Mouse (Mus musculus) neural tube, embryonic 10.5 days (tissue): ENCODE data around the gene Grb7.

ENCODE experiments used
- DNase-seq: peaks from one replicate; pipeline ENCODE4 v3.0.0-alpha.2; 2017; ENCODE audit warnings: low spot score; ENCODE audit errors: extremely low spot score

Grb7 gene

DNA sequence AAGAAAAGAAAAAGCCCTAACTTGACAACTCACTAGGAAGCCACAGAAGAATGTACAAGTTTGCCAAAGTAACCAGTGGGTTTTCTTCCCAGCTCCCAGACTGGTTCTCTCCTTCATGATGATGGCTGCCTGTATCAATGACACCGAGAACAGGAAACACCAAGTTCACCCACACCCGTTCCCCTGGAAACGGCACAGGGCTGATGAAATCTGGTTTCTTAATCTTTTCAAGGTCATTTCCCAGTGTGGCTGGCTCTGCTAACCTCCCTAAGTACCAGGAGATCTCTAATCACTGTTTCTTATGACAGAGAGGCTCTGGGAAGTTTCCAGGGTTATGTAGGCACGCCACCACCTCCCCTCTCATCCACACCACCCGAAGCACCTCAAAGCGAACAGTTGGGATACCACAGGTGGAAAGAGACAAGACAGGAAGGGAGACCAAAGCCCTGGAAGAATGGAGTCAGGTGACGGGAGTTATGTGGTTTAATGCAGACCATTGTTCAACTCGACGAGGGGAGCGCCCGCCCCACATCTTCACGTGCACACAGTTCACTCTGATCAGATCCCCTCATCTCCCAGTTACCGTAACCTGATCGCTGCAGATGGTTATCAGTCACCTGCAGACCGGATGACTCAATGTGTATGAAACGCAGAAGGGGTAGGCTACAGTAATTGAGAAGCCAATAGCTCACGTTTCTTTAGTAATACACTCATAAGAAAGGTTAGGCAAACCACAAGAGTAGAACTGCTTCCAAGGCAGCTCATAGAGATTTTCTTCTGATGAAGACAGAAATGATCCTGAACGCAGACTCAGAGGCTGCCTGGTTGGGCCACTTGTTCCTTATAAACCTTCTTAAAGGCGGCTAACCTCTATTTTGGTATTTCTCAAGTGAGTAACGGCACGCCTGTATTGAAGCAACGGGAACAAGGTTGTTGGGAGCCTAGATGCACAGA is 23.8 kb downstream of the Grb7 start:
- no peak for DNase-seq

DNA sequence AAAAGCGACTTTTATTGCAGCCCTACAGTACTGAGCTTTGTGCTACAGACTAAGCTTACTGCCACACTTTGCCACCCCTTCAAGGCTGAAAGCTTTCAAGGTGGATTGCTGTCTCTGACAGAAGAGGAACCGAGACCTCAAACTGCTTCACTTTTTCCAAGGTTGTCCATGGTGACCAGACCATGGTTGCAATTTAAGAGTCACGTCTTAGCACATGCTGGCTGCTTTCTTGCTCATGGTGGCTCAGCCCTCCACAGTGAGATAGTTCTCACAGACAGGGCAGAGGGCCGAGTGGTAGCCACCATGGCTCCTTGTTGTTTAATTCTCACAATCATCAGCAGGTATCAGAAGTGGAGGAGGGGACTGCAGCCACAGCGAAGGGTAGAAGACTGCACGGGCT is 24.6 kb downstream of the Grb7 start:
- DNase-seq: no peak

DNA sequence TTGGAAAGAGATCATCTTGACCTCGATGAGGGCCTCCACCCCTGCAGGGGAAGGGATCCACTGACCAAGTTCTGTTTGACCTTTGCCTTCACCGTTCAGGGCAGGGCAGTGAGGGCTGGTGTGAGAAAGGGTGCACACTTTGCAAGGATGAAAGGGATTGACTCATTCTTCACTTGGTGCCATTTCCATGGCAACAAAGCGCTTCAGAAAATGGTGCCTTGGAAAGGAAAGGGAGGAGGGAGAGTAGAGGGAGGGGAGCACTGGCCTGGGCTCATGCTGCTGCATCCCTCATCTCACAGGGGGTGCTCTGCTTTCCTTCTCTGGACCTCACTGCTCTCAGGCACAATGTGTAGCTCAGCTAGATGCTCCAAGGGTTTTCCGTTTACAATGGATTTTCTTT is 26.5 kb downstream of the Grb7 start:
- no peak for DNase-seq

- DNase-seq: no peak
Measured at GRCm38 (mm10) chr11:98473916-98474479, 27.8 kb downstream of the Grb7 start.

DNA sequence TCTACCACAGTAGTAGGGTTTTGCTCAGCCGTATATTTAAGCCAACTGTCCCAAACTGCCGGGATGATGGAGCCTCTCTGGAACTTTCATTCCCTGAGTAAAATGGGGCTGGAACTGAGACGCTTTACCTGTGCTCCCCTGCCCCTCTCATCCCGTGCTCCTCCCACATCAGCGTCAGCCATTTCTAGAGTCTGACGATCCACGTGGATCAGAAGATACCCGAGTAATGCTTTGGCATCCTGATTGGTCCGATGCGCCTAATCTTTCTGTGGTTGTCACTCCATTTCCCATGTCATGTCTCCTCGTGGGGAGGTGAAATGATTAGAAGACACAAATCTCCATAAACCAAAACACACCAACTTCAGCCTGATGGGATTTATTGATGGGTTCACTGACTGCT is 28.8 kb downstream of the Grb7 start:
- DNase-seq: no peak

DNA sequence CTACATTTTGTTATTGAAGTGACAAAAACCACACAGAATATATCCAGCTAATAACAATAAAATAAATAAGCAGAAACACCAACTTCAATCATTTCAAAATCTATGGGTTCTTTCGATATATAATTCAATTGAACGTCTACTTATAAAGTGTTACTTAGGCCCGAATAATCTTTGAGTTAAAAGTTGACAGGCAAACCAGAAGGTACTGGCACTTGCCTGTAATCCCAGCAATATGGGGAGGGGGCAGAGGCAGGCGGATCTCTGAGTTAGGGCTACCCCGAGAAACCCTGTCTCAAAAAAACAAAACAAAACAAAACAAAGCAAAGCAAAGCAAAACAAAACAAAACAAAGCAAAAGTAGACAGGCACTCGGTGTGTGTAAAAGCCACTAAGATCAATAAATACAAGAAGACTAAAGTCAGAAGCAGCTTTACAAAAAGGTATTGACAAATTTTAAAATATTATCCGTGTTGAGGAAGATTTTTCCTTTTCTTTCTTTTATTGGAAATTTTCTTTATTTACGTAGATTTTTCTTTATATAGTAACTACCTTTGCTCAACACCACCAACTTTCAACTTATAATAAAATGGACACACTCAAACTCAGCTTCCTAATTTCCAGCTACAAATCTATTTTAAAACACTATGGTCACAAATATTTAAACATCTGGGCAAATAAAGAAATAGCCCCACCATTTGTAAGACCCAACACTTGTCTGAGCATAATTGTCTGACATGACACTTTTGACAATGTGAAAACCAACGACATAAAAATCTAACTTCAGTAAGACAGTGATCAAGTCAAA is 29.6 kb downstream of the Grb7 start:
- no peak for DNase-seq

- no peak for DNase-seq
Measured at GRCm38 (mm10) chr11:98476434-98476807, 30.2 kb downstream of the Grb7 start.

- DNase-seq: no peak
Measured at GRCm38 (mm10) chr11:98477011-98477701, 31.0 kb downstream of the Grb7 start.

GRCm38 (mm10) chr11:98479026-98479939 is 33.1 kb downstream of the Grb7 start:
- no peak for DNase-seq

GRCm38 (mm10) chr11:98479940-98480497 is 33.8 kb downstream of the Grb7 start:
- no peak for DNase-seq

DNA sequence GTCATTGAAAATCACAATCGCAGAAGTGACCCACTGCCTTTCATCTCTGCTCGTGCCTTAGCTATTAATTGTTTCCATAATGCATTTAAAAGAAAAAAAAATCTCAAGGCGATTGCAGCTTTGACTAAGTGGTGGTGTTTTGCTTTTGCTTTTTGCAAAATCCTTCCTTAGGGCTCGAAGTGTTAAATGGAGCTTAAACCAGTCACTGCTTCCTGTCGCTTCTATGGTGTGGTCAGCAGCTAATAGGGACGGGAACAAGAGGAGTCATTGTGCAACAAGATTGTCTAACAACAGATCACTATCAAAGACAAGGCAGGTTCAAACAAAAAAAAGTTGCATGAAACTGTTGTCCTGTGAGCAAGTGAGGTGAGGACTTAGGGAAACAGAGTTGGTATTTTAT is 35.0 kb downstream of the Grb7 start:
- no peak for DNase-seq

DNA sequence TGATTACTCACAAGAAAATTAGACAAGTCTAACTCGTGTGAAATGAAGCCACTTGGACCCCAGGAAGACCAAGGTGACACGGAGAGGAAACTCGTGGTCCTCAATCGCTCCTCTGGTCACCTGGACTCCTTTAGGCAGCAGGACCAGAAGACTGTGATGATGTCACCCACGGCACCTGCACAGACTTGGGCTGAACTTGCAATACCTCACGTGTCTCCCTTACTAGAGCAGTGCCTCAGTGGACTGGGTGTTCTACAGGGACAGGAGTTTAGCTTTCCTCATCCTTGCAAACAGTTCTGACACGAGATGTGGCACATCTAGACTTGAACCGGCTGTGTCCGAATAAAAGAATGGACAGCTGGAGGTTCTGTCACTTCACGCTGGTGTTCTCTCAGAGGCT is 35.9 kb downstream of the Grb7 start:
- no peak for DNase-seq

DNA sequence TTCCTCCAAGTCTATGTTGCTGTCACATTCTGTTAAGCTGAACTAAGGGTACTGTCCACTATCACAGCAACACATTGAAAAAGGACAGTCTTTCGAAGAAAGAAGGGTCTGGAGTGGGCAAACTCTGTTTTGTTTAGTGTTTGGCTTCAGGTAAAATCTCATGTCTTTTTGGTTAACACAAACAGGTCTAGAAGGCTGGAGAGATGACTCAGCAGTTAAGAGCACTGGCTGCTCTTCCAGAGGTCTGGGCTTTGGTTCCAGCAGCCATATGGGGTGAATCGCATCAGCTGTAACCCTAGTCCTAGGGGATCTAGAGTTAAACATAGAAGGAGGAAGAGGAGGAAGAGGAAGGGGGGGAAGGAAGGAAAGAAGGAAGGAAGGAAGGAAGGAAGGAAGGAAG is 39.6 kb downstream of the Grb7 start:
- no peak for DNase-seq

DNA sequence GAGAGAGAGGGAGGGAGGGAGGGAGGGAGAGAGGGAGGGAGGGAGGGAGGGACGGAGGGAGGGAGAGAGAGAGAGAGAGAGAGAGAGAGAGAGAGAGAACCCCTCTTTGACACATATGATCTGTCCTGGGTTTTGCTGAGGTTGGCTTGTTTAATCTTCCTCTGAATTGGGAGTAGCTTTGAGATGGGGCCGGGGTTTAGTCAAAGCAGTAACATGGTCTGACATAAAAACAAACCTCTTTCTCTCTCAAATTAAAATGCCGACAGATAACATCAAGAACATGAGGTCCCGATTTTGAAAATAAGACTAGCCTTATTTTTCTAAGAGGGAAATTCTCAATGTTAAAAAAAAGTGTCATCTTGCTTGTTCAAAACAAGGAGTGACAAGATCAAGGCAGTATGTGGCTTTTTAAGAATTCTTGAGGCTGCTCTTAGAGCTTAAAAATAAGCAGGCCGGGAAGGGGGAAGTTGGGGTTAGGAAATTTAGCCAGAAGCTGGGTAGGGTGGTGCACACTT is 41.4 kb downstream of the Grb7 start:
- DNase-seq: no peak

DNA sequence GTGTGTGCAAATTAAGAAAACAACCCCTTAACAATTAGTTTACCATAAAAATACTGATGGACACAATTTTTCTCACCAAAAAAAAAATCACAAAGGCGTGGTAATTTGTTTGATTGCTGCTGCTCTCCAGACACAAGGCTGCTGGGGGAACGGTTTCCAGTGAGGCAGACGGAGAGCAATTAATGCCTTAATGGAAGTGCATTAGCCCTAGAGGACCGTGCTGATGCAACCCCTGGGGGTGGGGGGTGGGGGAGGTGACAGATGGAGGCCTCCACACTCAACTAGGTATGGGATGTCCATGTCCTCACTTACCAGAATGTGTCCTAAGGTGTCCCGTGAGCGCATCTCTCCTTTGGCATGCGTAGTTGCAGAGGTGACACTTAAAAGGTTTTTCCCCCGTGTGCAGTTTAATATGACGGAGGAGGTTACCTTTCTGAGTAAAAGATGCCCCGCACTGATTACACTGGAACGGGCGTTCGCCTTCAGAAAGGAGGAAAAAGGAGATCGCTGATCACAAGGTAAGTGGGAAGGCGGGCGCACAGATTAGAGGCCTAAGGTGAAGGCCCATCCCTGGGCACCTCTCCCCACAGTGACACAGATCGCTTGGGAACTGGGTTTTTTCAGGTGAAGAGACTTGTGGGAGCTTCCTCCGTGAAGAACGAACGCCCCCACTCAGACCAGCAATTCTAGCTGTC is 42.5 kb downstream of the Grb7 start:
- no peak for DNase-seq

- no peak for DNase-seq
Measured at GRCm38 (mm10) chr11:98491571-98491970, 45.4 kb downstream of the Grb7 start.

- peak; percentile 28 for DNase-seq
Measured at GRCm38 (mm10) chr11:98492959-98493358, 46.8 kb downstream of the Grb7 start.

GRCm38 (mm10) chr11:98493394-98493793 is 47.2 kb downstream of the Grb7 start:
- DNase-seq: no peak

DNA sequence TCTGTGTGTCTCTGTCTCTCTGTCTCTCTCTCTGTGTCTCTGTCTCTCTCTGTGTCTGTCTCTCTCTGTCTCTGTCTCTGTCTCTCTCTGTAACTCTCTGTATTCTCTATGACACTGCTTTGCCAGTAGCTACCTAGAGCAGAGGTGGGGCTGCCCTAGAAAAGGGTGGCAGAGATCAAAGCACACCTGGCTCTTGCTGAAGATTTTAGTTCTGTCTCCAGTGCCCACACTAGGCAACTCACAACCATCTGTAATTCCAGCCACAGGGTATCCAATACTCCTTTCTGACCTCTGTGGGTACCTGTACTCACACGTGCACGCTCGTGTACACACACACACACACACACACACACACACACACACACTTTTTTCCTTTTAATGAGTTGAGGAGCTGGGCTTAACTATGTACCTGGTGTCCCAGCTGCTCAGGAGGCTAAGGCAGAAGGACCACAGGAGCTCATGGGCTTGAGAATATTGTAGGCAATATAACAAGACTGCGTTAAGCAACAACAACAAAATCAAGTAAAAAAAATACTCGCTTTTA is 49.1 kb downstream of the Grb7 start:
- DNase-seq: no peak
